Mouse (Mus musculus) embryonic stem cell, embryonic (primary cell): ENCODE measurements at regions not wholly inside any gene's neighbourhood (a gene's known extent, or its start where the extent isn't known, plus 50 kb on each side); places are given as distances from the start of the nearest gene placed in this dataset.

ENCODE experiments used
- CTCF ChIA-PET, 4 experiments: fragments of 300-600 bp in 2 of 4; fragments of 350-600 bp in 2 of 4; sonication (Branson Sonifier 250); formaldehyde crosslinking; loops; one replicate each; lab custom pipeline; 2022; ENCODE audit warnings: inconsistent platforms in 2 of 4; lab: Charles Lee
- POLR2A ChIA-PET, 4 experiments: fragments of 300-600 bp in 2 of 4; fragments of 350-600 bp in 2 of 4; sonication (Branson Sonifier 250); formaldehyde crosslinking; loops; one replicate each; lab custom pipeline; 2022; ENCODE audit warnings: antibody characterized with exemption in 4 of 4, inconsistent platforms in 1 of 4; lab: Charles Lee

- CTCF ChIA-PET, result no interaction called here
Observed at GRCm38 (mm10) chr12:99039497-99040322, 119.3 kb downstream of the Ttc8 start.

GRCm38 (mm10) chr12:99041606-99042005 is 121.2 kb downstream of the Ttc8 start:
- POLR2A ChIA-PET, result interaction anchor here in 2 of 4 experiments (0.8 to 1.1 kb wide), 3 partner anchors 9 to 140 kb away, joined by 3 to 4 read pairs (median 3); partner anchors contain the start of gene Eml5 (in 1 of the 2)

More at GRCm38 (mm10) chr12:99039497-99040322, 119.3 kb downstream of the Ttc8 start:
- POLR2A ChIA-PET, result no interaction called here

GRCm38 (mm10) chr12:99042918-99043862 is 122.8 kb downstream of the Ttc8 start:
- POLR2A ChIA-PET, result interaction anchor here in 1 of 4 experiments (1.0 kb wide), 1 partner anchor 175 kb away, joined by 3 read pairs; no protein-coding TSS in a partner anchor
- CTCF ChIA-PET, result interaction anchor here in 2 of 4 experiments (0.5 to 1.9 kb wide), 2 partner anchors 41 to 412 kb away, joined by 3 to 5 read pairs; no protein-coding TSS in a partner anchor

More at GRCm38 (mm10) chr12:99041606-99042005, 121.2 kb downstream of the Ttc8 start:
- CTCF ChIA-PET, result interaction anchor here in 3 of 4 experiments (0.6 to 1.9 kb wide), 4 partner anchors 43 to 570 kb away, joined by 3 to 5 read pairs (median 4); no protein-coding TSS in a partner anchor

GRCm38 (mm10) chr12:99044477-99044876 is 124.1 kb downstream of the Ttc8 start:
- ChIA-PET POLR2A (interaction anchor here in 1 of 4 experiments (0.7 kb wide), 1 partner anchor 10 kb away, joined by 3 read pairs; no protein-coding TSS in a partner anchor), CTCF (interaction anchor here in 1 of 4 experiments (1.0 kb wide), 1 partner anchor 31 kb away, joined by 3 read pairs; no protein-coding TSS in a partner anchor)

- CTCF ChIA-PET, result no interaction called here
- POLR2A ChIA-PET, result interaction anchor here in 1 of 4 experiments (1.3 kb wide), 1 partner anchor 9 kb away, joined by 3 read pairs; no protein-coding TSS in a partner anchor
Observed at GRCm38 (mm10) chr12:99050426-99050825, 130.1 kb downstream of the Ttc8 start.

- CTCF ChIA-PET, result no interaction called here
Observed at GRCm38 (mm10) chr12:99052599-99052998, 132.2 kb downstream of the Ttc8 start.

GRCm38 (mm10) chr12:99057521-99057920 is 137.1 kb downstream of the Ttc8 start:
- POLR2A ChIA-PET, result no interaction called here
- CTCF ChIA-PET, result interaction anchor here in 1 of 4 experiments (0.8 kb wide), 1 partner anchor 39 kb away, joined by 3 read pairs; no protein-coding TSS in a partner anchor

More at GRCm38 (mm10) chr12:99052599-99052998, 132.2 kb downstream of the Ttc8 start:
- POLR2A ChIA-PET, result no interaction called here

GRCm38 (mm10) chr12:99058916-99059315 is 138.5 kb downstream of the Ttc8 start:
- ChIA-PET POLR2A (interaction anchor here in 1 of 4 experiments (0.7 kb wide), 1 partner anchor 733 kb away, joined by 4 read pairs; no protein-coding TSS in a partner anchor), CTCF (no interaction called here)

GRCm38 (mm10) chr12:99059491-99059890 is 139.1 kb downstream of the Ttc8 start:
- POLR2A ChIA-PET, result interaction anchor here in 1 of 4 experiments (0.6 to 0.7 kb wide), 2 partner anchors 331 to 733 kb away, joined by 4 read pairs; no protein-coding TSS in a partner anchor
- CTCF ChIA-PET, result no interaction called here

GRCm38 (mm10) chr12:99060702-99061101 is 140.3 kb downstream of the Ttc8 start:
- CTCF ChIA-PET, result interaction anchor here in 1 of 4 experiments (0.6 kb wide), 1 partner anchor 502 kb away, joined by 9 read pairs; no protein-coding TSS in a partner anchor
- POLR2A ChIA-PET, result no interaction called here

- ChIA-PET POLR2A (no interaction called here), CTCF (interaction anchor here in 1 of 4 experiments (0.8 kb wide), 1 partner anchor 21 kb away, joined by 3 read pairs; no protein-coding TSS in a partner anchor)
Observed at GRCm38 (mm10) chr12:99063441-99063840, 143.1 kb downstream of the Ttc8 start.

- POLR2A ChIA-PET, result no interaction called here
- CTCF ChIA-PET, result interaction anchor here in 1 of 4 experiments (0.8 kb wide), 1 partner anchor 20 kb away, joined by 3 read pairs; no protein-coding TSS in a partner anchor
Observed at GRCm38 (mm10) chr12:99063885-99064284, 143.5 kb downstream of the Ttc8 start.

- CTCF ChIA-PET, result interaction anchor here in 2 of 4 experiments (0.6 to 0.8 kb wide), 2 partner anchors 16 to 26 kb away, joined by 4 to 8 read pairs; no protein-coding TSS in a partner anchor
- POLR2A ChIA-PET, result interaction anchor here in 1 of 4 experiments (0.6 kb wide), 1 partner anchor 84 kb away, joined by 3 read pairs; no protein-coding TSS in a partner anchor
Observed at GRCm38 (mm10) chr12:99067962-99068361, 147.6 kb downstream of the Ttc8 start.

- ChIA-PET CTCF (interaction anchor here in 3 of 4 experiments (0.5 to 1.5 kb wide), 3 partner anchors 10 to 171 kb away, joined by 3 to 4 read pairs (median 3); no protein-coding TSS in a partner anchor), POLR2A (no interaction called here)
Observed at GRCm38 (mm10) chr12:99073766-99074165, 153.4 kb downstream of the Ttc8 start.

GRCm38 (mm10) chr12:99077366-99077765 is 157.0 kb downstream of the Ttc8 start:
- ChIA-PET CTCF (no interaction called here), POLR2A (no interaction called here)

- POLR2A ChIA-PET, result no interaction called here
- CTCF ChIA-PET, result no interaction called here
Observed at GRCm38 (mm10) chr12:99079873-99080272, 159.5 kb downstream of the Ttc8 start.

- POLR2A ChIA-PET, result interaction anchor here in 2 of 4 experiments (0.6 to 1.4 kb wide), 4 partner anchors 9 to 307 kb away, joined by 3 to 5 read pairs (median 4); no protein-coding TSS in a partner anchor
- CTCF ChIA-PET, result interaction anchor here (0.5 to 2.9 kb wide), 34 partner anchors 9 to 1023 kb away, joined by 3 to 26 read pairs (median 4); no protein-coding TSS in a partner anchor
Observed at GRCm38 (mm10) chr12:99083616-99084015, 163.2 kb downstream of the Ttc8 start.
